Mouse (Mus musculus) heart, postnatal 10 days (tissue): ENCODE results near the gene Nudc. TPM values are rescaled to one million over a fixed set of nuclear protein-coding genes. Genes with fewer than 3 reads are reported as not detected.

Experiments
- DNase-seq, 2 experiments: peaks; one replicate each; pipeline ENCODE4 v3.0.0; 2021
- intact Hi-C: fragments of 180-260 bp; cut with DNase I; formaldehyde crosslinking; loops from one replicate; pipeline ENCODE4 v1.15.1; 2025
- microRNA-seq, 2 experiments: library from miRNA; unstranded; fragments of <30 nt; microRNA quantifications; one replicate each; pipeline ENCODE4 v1.2.0; 2022
- total RNA-seq, 2 experiments: library from RNA; stranded (reverse); gene quantifications; 2 replicates each; pipeline ENCODE4 v1.2.3; 2021

Nudc gene
- total RNA-seq, 2 experiments from 2014 or later = 71.0 to 74.5 TPM

DNA sequence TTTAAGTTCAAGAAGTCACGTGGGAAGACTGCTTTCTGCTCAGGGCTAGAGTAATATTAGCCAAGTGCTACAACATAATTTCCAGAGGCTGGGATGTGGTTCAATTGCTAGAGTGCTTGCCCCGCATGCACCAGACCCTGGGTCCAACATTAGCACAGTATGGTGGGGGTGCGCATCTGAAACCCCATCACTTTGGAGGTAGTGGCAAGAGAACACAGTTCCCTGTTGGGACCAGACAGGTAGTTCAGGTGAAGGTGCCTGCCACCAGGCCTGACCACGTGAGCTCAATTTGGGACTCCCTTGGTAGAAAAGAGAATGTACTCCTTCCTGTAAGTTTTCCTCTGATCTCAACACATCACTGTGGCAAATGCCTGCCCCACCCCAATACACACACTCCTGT is 50.9 kb downstream of the Nudc start:
- DNase-seq = no peak
- intact Hi-C loops = loop anchor here (1.0 to 2.0 kb wide), 2 partner anchors 16 to 70 kb away; no protein-coding TSS in a partner anchor

DNA sequence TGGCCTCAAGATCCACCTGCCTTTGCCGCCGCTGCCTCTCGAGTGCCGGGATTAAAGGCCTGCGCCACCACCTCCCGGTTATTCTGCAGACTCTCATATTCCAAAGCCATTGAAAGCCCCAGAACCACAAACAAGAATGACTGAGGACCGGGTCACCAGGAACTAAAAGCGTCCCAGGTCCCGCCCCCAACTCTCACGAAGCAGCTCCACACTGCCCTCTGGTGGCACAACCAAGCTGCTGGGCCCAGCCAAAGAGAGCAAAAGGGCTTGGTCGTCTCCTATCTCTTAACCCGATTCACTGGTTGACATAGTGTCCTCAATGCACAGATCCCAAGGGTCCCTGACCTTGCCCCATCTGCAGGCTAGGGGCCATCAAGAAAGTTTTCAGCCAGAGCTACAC is 51.4 kb downstream of the Nudc start:
- intact Hi-C loops = loop anchor here (1.0 to 2.0 kb wide), 2 partner anchors 15 to 70 kb away; no protein-coding TSS in a partner anchor
- DNase-seq = peak; percentile 92 to 96

DNA sequence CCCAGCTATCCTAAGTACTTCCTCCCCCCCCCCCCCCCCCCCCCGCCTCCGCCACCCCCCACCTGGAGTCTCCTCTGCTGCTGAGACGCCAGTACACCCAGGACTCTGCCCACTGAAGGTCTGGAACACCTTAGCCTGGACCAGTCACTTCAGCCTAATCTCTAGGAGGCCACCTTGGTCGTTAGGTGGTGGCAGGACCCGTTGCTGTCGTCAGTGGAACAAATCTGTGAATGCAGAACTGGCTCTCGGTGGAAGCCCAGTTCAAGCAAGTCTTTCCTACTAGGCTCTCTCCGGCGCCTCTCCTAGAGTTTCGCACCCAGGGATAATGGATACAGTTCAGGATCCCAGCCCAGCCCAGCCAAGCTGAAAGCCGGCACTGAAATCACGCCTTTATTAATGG is 51.9 kb downstream of the Nudc start:
- intact Hi-C loops = loop anchor here (1.0 to 2.0 kb wide), 2 partner anchors 15 to 69 kb away; no protein-coding TSS in a partner anchor
- peak; percentile 38 for DNase-seq

- intact Hi-C loops = no loop called here
These were observed 54.0 kb downstream of the Nudc start for GRCm38 (mm10) chr4:133491800-133492199.

DNA sequence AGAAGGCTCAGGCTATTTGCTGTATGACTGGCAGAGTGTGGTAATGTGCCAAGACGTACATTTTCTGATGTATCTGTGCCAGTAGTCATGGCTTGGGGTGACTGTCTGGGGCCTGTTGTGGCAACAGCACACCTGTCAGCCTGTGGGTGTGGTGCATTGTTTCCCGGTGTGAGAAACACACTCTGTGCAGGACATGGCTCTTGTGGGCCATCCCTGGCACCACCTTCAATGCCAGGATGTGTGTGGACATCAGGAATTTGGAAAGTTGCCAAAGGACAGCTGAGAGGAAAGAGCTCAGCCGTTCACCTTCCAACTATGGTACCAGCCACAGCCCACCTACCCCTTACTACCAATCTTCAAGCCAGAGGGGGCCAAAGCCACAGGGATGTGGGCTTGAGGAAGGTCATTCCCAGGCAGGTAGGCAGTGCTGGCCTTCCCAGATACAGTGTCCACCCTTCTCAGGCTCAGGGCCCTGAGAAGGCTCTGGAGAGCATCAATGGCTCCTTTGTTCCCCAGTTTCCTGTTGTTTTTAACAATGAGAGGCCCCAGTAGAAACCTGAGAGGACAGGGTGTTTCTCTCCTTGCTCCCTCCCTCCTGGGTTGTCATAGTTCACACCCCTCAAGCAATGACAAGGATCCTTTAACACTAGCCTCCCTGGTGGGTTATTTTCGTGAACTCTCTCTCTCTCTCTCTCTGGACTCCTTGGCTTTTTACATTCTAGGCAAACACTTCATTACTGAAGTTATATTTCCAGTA is 56.1 kb downstream of the Nudc start:
- DNase-seq = no peak
- intact Hi-C loops = no loop called here

More at GRCm38 (mm10) chr4:133491800-133492199, 54.0 kb downstream of the Nudc start:
- DNase-seq = peak; percentile 74 to 82

- intact Hi-C loops = no loop called here
- no peak for DNase-seq
These were observed 57.0 kb downstream of the Nudc start for GRCm38 (mm10) chr4:133488619-133489392.

DNA sequence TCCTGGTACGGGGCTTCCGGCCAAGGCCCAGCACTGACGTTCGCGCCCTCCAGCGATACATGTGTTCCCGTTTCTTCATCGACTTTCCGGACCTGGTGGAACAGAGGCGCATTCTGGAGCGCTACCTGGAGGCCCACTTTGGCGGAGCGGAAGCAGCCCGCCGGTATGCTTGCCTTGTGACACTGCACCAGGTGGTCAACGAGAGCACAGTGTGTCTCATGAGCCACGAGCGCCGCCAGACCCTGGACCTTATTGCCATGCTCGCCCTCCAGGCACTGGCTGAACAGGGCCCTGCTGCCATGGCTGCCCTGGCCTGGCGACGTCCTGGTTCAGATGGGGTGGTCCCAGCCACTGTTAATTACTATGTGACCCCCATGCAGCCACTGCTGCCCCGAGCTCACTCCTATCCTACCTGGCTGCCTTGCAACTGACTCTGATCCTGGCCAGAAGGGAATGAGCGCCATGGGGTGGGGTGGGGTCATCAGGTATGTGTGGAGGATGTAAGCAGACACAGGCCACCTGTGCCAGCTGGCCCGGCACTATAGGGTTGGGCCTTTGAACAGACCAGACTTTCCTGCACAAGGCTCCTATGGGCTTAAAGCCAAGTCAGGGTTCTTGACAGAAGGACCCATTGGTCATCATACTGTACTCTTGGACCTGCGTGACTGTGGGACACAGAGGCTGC is 59.0 kb downstream of the Nudc start:
- no peak for DNase-seq
- intact Hi-C loops = no loop called here

DNA sequence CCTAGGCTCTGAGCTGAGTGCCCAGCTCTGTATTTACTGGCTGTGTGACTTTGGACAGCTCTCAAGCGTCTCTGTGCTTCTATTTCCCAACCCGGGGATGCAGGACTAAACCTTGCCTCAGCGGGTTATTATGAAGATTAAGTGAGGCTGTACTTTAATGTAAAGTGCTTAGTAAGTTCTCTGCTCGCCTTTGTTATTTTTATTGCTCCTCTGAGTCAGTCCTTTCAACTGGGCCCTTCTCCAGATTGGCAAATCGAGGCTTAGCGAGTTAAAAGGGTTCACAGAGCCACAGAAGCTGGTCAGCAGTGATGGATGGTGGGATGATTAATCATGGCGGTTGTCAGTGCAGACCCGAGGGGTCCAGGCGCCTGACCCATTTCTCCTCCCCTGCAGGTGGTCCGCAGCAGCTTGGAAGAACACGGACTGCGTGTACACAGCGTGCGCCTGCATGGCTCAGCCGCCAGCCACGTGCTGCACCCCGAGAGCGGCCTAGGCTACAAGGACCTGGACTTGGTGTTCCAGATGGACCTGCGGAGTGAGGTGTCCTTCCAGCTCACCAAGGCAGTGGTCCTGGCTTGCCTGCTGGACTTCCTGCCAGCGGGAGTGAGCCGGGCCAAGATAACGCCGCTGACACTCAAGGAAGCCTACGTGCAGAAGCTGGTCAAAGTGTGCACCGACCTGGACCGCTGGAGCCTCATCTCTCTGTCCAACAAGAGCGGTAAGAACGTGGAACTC is 59.9 kb downstream of the Nudc start:
- intact Hi-C loops = no loop called here
- no peak for DNase-seq

GRCm38 (mm10) chr4:133484266-133485025 is 61.4 kb downstream of the Nudc start:
- intact Hi-C loops = no loop called here
- DNase-seq = no peak

Small RNAs within 50 kb of the gene (microRNA-seq; reads per million reads assigned to microRNA genes)
- gene Gm23158 = 0 reads per million in 2 experiments

Other genes starting within 250 kb of the Nudc start
- 10 to 100 TPM; 55.3 to 58.8 TPM for gene Wdtc1, start 192.5 kb downstream of the Nudc start, total RNA-seq
- 10 to 100 TPM; 21.4 to 24.2 TPM for gene Slc9a1, start 176.3 kb downstream of the Nudc start, total RNA-seq
- 1 to 10 TPM in 1 of 2 experiments, under 1 TPM in 1; 0.87 to 8.5 TPM for gene Tent5b, start 65.9 kb downstream of the Nudc start, total RNA-seq
- gene Trnp1, start 47.4 kb downstream of the Nudc start, total RNA-seq = 1 to 10 TPM; 1.6 to 2.8 TPM
- not detected for gene Kdf1, start 27.0 kb downstream of the Nudc start, total RNA-seq
- gene Nr0b2, start 7.4 kb upstream of the Nudc start, total RNA-seq = 10 to 100 TPM; 13.9 to 20.4 TPM
- gene Gpatch3, start 28.7 kb upstream of the Nudc start, total RNA-seq = 1 to 10 TPM; 5.1 to 8.3 TPM
- 1 to 10 TPM; 9.0 to 9.8 TPM for gene Gpn2, start 38.4 kb upstream of the Nudc start, total RNA-seq
- 1 to 10 TPM; 1.3 to 1.9 TPM for gene Sfn, start 56.2 kb upstream of the Nudc start, total RNA-seq
- gene Zdhhc18, start 104.2 kb upstream of the Nudc start, total RNA-seq = 10 to 100 TPM; 21.9 to 25.0 TPM
- gene Pigv, start 126.7 kb upstream of the Nudc start, total RNA-seq = 10 to 100 TPM in 1 of 2 experiments, 1 to 10 TPM in 1; 8.6 to 11.2 TPM
- gene Arid1a, start 210.8 kb upstream of the Nudc start, total RNA-seq = 10 to 100 TPM; 55.3 to 61.9 TPM